Mouse (Mus musculus) limb, embryonic 14.5 days (tissue): ENCODE data around the gene BC004004. TPM values are rescaled to one million over a fixed set of nuclear protein-coding genes. Genes with fewer than 3 reads are reported as not detected.

Experiments used
- ATAC-seq: fragments of 200-750 bp; cut with Nextera tagmentation; 2 replicates; pipeline ENCODE4 v1.8.0; 2017; ENCODE audit warnings: low read depth, moderate number of reproducible peaks, moderate TSS enrichment; ENCODE audit not compliant: low FRiP score
- DNase-seq: peaks from one replicate; pipeline ENCODE4 v3.0.0-alpha.2; 2015; ENCODE audit warnings: low spot score
- H3K27ac ChIP-seq: fragments of 300-500 bp; sonication (generic); replicated peaks from 2 replicates; pipeline ENCODE4 v1.5.1; 2014; ENCODE audit warnings: low read depth, mild to moderate bottlenecking, low read length, moderate library complexity, mixed read lengths
- H3K27me3 ChIP-seq: fragments of 300-500 bp; sonication (generic); 2 replicates; pipeline ENCODE4 v1.6.1; 2014; ENCODE audit warnings: low read length, mixed read lengths; ENCODE audit not compliant: control insufficient read depth, insufficient read depth
- H3K36me3 ChIP-seq: fragments of 300-500 bp; sonication (generic); 2 replicates; pipeline ENCODE4 v1.6.1; 2014; ENCODE audit warnings: mild to moderate bottlenecking, low read length, moderate library complexity, mixed read lengths; ENCODE audit not compliant: control insufficient read depth, insufficient read depth
- H3K4me1 ChIP-seq: fragments of 300-500 bp; sonication (generic); 2 replicates; pipeline ENCODE4 v1.6.1; 2014; ENCODE audit warnings: antibody characterized with exemption, low read length, mixed read lengths; ENCODE audit not compliant: control insufficient read depth, insufficient read depth
- H3K4me2 ChIP-seq: fragments of 300-500 bp; sonication (generic); replicated peaks from 2 replicates; pipeline ENCODE4 v1.6.1; 2014; ENCODE audit warnings: low read depth, mild to moderate bottlenecking, low read length, moderate library complexity; ENCODE audit not compliant: severe bottlenecking
- H3K4me3 ChIP-seq: fragments of 300-500 bp; sonication (generic); replicated peaks from 2 replicates; pipeline ENCODE4 v1.5.1; 2014; ENCODE audit warnings: low read length
- H3K9ac ChIP-seq: fragments of 300-500 bp; sonication (generic); 2 replicates; pipeline ENCODE4 v1.6.1; 2014; ENCODE audit warnings: mild to moderate bottlenecking, low read depth, low read length, moderate library complexity; ENCODE audit not compliant: severe bottlenecking
- H3K9me3 ChIP-seq: fragments of 300-500 bp; sonication (generic); 2 replicates; pipeline ENCODE4 v1.6.1; 2016; ENCODE audit warnings: low read length; ENCODE audit not compliant: control insufficient read depth
- POLR2A ChIP-seq: fragments of 200-500 bp; IDR thresholded peaks from 2 replicates; pipeline ENCODE4 v1.8.0; 2012; ENCODE audit warnings: inconsistent platforms, mild to moderate bottlenecking, moderate library complexity, borderline replicate concordance; ENCODE audit not compliant: insufficient read depth, insufficient read length; ENCODE audit errors: extremely low read depth
- WGBS: fragments of 180-500 bp; shearing (Covaris S2); extraction: QIAGEN DNeasy Blood & Tissue Kit; methylation state at CpG from one replicate; pipeline ENCODE4 v1.1.7; 2014; 5-methylcytosine and 5-hydroxymethylcytosine counted together
- polyA plus RNA-seq, 2 experiments: library from polyadenylated mRNA; depleted of rRNA in 1 of 2; stranded (reverse) in 1 of 2; unstranded in 1 of 2; fragments of >200 nt; fragmentation: Nextera tagmentation in 1 of 2; extraction: Ambion mirVana in 1 of 2; gene quantifications; 2 replicates each; pipeline versions ENCODE4 v1.2.1 to v1.2.3; 2012 to 2014

The BC004004 gene
- polyA plus RNA-seq, 2 experiments, result 58.7 to 85.3 TPM

DNA sequence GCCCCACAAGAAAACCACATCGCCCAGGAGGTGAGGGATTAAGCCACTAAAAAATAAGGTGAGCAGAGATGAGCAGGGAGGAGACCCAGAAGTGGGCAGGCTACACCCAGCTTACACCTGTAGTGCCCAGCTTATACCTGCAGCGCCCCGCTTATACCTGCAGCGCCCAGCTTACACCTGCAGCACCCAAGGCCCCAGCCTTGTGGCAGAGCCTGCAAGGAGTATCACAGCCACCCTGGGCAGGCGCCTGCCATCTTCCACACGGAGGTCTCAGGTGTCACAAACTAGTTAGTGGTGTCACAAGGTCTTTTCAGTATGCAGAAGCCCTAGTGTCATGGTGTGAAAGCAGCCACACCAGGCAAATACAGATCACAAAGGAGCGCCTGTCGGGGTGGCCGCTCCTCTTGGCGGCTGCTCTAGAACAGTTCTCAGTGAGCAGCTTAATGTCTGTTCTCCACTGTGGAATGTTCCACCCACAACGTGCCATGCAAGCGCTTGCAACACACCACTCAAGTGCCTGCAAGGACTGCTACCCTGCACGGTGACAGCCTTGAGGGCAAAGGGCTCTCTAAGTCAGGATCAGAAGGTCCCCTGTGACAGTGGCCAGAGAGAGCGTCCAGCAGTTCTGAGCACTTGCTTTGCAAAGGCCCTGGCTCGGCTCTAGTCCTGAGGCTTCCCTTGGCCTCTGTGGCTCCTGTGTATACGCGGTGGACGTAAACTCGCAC, 67.8 kb downstream of the BC004004 start:
- no peak for TF ChIP-seq POLR2A
- DNase-seq, result no peak
- H3K27me3 ChIP-seq, result no peaks in the 10 kb centered on the region
- 88% methylated on average over 19 of the region's 19 CpGs for WGBS
- ATAC-seq, result no peak
- no peaks in the 10 kb centered on the region for H3K9me3 ChIP-seq
- H3K27ac ChIP-seq, result no peak overlapping the region
- no peak overlapping the region for H3K4me3 ChIP-seq
- peaks cover 14% of the 10 kb centered on the region for H3K4me1 ChIP-seq
- H3K36me3 ChIP-seq, result peaks cover 89% of the 10 kb centered on the region
- H3K4me2 ChIP-seq, result no peak overlapping the region
- no peak overlapping the region for H3K9ac ChIP-seq

- peaks cover 27% of the 10 kb centered on the region for H3K4me1 ChIP-seq
- H3K27ac ChIP-seq, result peak overlapping the region; percentile 38; the same call in 1 of the 2 replicates
- no peaks in the 10 kb centered on the region for H3K27me3 ChIP-seq
- H3K4me3 ChIP-seq, result no peak overlapping the region
- WGBS, result 84% methylated on average over 9 of the region's 9 CpGs
- no peak overlapping the region for H3K9ac ChIP-seq
- H3K36me3 ChIP-seq, result peaks cover 71% of the 10 kb centered on the region
- no peaks in the 10 kb centered on the region for H3K9me3 ChIP-seq
- no peak overlapping the region for H3K4me2 ChIP-seq
- no peak for TF ChIP-seq POLR2A
- no peak for DNase-seq
- no peak for ATAC-seq
These were observed 69.6 kb downstream of the BC004004 start for GRCm38 (mm10) chr17:29337979-29338823.

- DNase-seq (no peak), ATAC-seq (no peak)
- Histone ChIP-seq H3K27me3 (no peaks in the 10 kb centered on the region), H3K4me2 (no peak overlapping the region), H3K27ac (peak overlapping the region; percentile 19; the same call in 1 of the 2 replicates), H3K4me1 (peaks cover 27% of the 10 kb centered on the region), H3K36me3 (peaks cover 64% of the 10 kb centered on the region), H3K9me3 (no peaks in the 10 kb centered on the region), H3K4me3 (no peak overlapping the region), H3K9ac (no peak overlapping the region; the same call in 1 of the 2 replicates)
- 79% methylated on average over 11 of the region's 11 CpGs for WGBS
- no peak for TF ChIP-seq POLR2A
These were observed 70.7 kb downstream of the BC004004 start for GRCm38 (mm10) chr17:29339170-29339768.

GRCm38 (mm10) chr17:29340406-29341261, 72.0 kb downstream of the BC004004 start:
- 68% methylated on average over 17 of the region's 18 CpGs for WGBS

GRCm38 (mm10) chr17:29341591-29342003, 73.0 kb downstream of the BC004004 start:
- peak overlapping the region; percentile 22 for H3K4me2 ChIP-seq
- TF ChIP-seq POLR2A, result no peak
- H3K4me3 ChIP-seq, result no peak overlapping the region
- H3K9ac ChIP-seq, result peak overlapping the region; percentile 38; the same call in 1 of the 2 replicates
- H3K27me3 ChIP-seq, result no peaks in the 10 kb centered on the region
- no peaks in the 10 kb centered on the region for H3K9me3 ChIP-seq
- peak overlapping the region; percentile 73 for H3K27ac ChIP-seq
- 21% methylated on average over 9 of the region's 9 CpGs for WGBS
- peak; percentile 35 for ATAC-seq
- no peak for DNase-seq
- H3K4me1 ChIP-seq, result peaks cover 37% of the 10 kb centered on the region
- H3K36me3 ChIP-seq, result peaks cover 54% of the 10 kb centered on the region

More at GRCm38 (mm10) chr17:29340406-29341261, 72.0 kb downstream of the BC004004 start:
- no peak for TF ChIP-seq POLR2A
- H3K36me3 ChIP-seq, result peaks cover 64% of the 10 kb centered on the region
- peak overlapping the region; percentile 73 for H3K27ac ChIP-seq
- H3K4me3 ChIP-seq, result no peak overlapping the region
- ATAC-seq, result no peak
- H3K27me3 ChIP-seq, result no peaks in the 10 kb centered on the region
- DNase-seq, result peak; percentile 53
- no peaks in the 10 kb centered on the region for H3K9me3 ChIP-seq
- peaks cover 27% of the 10 kb centered on the region for H3K4me1 ChIP-seq
- H3K9ac ChIP-seq, result no peak overlapping the region
- H3K4me2 ChIP-seq, result peak overlapping the region; percentile 22; the same call in 1 of the 2 replicates
